Mouse (Mus musculus) cerebral cortex, adult 2 months (tissue): ENCODE measurements around the gene Olfr816.

Experiments
- whole genome bisulfite sequencing: fragments of 180-500 bp; shearing (Covaris S2); methylation state at CpG from one replicate; pipeline ENCODE4 v1.1.7; 2018; 5-methylcytosine and 5-hydroxymethylcytosine counted together

Gene Olfr816

GRCm38 (mm10) chr10:129915497-129915896 lies at the start of gene Olfr816:
Olfr816 (minus strand) TSS chr10:129915597.
- 63% methylated on average over 1 of the region's 1 CpGs for WGBS

GRCm38 (mm10) chr10:129949000-129949399 lies 33.6 kb upstream of the Olfr816 start, which contains the start of gene Olfr818:
Olfr818 (minus strand) TSS chr10:129949100.
- WGBS = 85% methylated on average over 2 of the region's 2 CpGs

- WGBS = 57% methylated on average over 1 of the region's 1 CpGs
Observed at GRCm38 (mm10) chr10:129905767-129906166, 9.6 kb downstream of the Olfr816 start, which contains the start of gene Olfr815. Olfr815 (minus strand) TSS chr10:129905867.

GRCm38 (mm10) chr10:129885934-129886333 lies 29.5 kb downstream of the Olfr816 start:
- WGBS = 95% methylated on average over 7 of the region's 7 CpGs

- WGBS = 87% methylated on average over 6 of the region's 6 CpGs
Observed at GRCm38 (mm10) chr10:129885496-129885895, 29.9 kb downstream of the Olfr816 start.

- 83% methylated on average over 1 of the region's 1 CpGs for WGBS
Observed at GRCm38 (mm10) chr10:129879751-129880150, 35.6 kb downstream of the Olfr816 start, which contains the start of gene Olfr814. Olfr814 (minus strand) TSS chr10:129879851.
